Mouse (Mus musculus) neural tube, embryonic 14.5 days (tissue): ENCODE measurements around the gene Ubtd1. TPM values are rescaled to one million over a fixed set of nuclear protein-coding genes. Genes with fewer than 3 reads are reported as not detected.

Experiments
- ATAC-seq: fragments of 200-750 bp; cut with Nextera tagmentation; 2 replicates; pipeline ENCODE4 v1.8.0; 2017; ENCODE audit warnings: low read depth, mild to moderate bottlenecking, moderate TSS enrichment, moderate library complexity
- H3K27ac ChIP-seq: fragments of 300-500 bp; sonication (generic); 2 replicates; pipeline ENCODE4 v1.5.1; 2014; ENCODE audit warnings: low read depth, mild to moderate bottlenecking, control low read depth, low read length, moderate library complexity, mixed read lengths
- H3K27me3 ChIP-seq: fragments of 300-500 bp; sonication (generic); 2 replicates; pipeline ENCODE4 v1.6.1; 2014; ENCODE audit warnings: low read length; ENCODE audit not compliant: control insufficient read depth, insufficient read depth
- H3K36me3 ChIP-seq: fragments of 300-500 bp; sonication (generic); 2 replicates; pipeline ENCODE4 v1.6.1; 2014; ENCODE audit warnings: low read length, mixed read lengths; ENCODE audit not compliant: control insufficient read depth, insufficient read depth
- H3K4me1 ChIP-seq: fragments of 300-500 bp; sonication (generic); 2 replicates; pipeline ENCODE4 v1.6.1; 2014; ENCODE audit warnings: low read length; ENCODE audit not compliant: control insufficient read depth, insufficient read depth
- H3K4me2 ChIP-seq: fragments of 300-500 bp; sonication (generic); 2 replicates; pipeline ENCODE4 v1.6.1; 2014; ENCODE audit warnings: mild to moderate bottlenecking, low read depth, low read length, control low read depth
- H3K4me3 ChIP-seq: fragments of 300-500 bp; sonication (generic); 2 replicates; pipeline ENCODE4 v1.5.1; 2014; ENCODE audit warnings: low read depth, low read length, control low read depth, mixed read lengths
- H3K9ac ChIP-seq: fragments of 300-500 bp; sonication (generic); replicated peaks from 2 replicates; pipeline ENCODE4 v1.6.1; 2014; ENCODE audit warnings: low read depth, mild to moderate bottlenecking, control low read depth, low read length, mixed read lengths
- H3K9me3 ChIP-seq: fragments of 300-500 bp; sonication (generic); 2 replicates; pipeline ENCODE4 v1.6.1; 2016; ENCODE audit warnings: low read length; ENCODE audit not compliant: control insufficient read depth
- WGBS: fragments of 180-500 bp; shearing (Covaris S2); extraction: QIAGEN DNeasy Blood & Tissue Kit; methylation state at CpG from one replicate; pipeline ENCODE4 v1.1.7; 2014; 5-methylcytosine and 5-hydroxymethylcytosine counted together
- polyA plus RNA-seq: library from polyadenylated mRNA; unstranded; fragments of >200 nt; fragmentation: Nextera tagmentation; extraction: Ambion mirVana; gene quantifications from 2 replicates; pipeline ENCODE4 v1.2.1, GENCODE M21; 2014

Gene Ubtd1
- polyA plus RNA-seq, 1 experiment from 2014 or later, result 8.2 TPM

DNA sequence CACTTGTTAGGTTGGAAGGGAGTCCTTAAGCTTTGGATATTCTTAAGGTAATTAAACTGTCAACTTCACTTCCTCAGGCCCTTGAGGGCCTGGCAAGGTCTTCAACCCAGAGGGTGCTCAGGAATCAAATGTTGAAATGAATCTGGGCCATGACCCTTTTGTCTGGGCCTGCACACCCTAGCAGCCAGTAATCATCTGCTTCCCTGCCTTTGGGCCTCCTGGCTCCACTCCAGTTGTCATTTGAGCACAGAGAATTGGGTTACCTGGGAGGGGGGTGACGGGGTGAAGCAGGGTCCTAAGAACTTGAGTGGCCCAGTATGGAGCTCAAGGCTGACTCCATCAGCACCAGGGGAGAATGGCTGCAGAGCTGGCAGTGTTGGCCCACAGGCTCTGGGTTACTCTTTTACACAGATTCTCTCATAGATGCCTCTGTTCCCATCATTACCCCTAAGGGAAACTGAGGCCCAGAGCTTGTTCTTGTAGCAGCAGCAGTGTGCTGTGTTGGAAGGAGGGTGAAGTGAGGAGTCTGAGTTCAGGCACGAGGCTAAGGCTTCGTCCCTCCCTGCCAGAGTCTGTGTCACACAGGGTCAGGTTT lies 32.8 kb downstream of the Ubtd1 start:
- no peak for ATAC-seq

DNA sequence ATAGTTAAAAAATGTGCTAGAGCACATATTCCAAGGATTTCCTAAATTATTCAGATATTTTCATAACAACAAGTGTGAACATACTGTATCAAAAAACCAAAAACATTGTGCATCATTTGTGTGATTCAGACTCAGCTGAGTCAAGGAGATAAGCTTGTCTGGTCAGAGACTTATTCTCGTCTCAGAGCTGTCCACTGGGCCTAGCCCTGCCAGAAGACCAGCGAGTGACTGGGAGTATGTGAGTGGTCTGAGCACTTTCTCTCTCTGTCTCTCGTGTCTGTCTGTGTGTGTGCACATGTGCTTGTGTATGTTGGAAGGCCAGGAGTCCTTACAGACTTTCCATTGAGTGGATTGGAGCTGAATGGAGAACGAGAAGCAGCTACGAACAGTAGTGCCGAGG lies 33.4 kb downstream of the Ubtd1 start:
- no peaks in the 10 kb centered on the region for H3K36me3 ChIP-seq
- H3K9me3 ChIP-seq, result no peaks in the 10 kb centered on the region
- no peak overlapping the region for H3K4me3 ChIP-seq
- no peak overlapping the region for H3K4me2 ChIP-seq
- 0 out of 2 replicates have a peak, but pooled peaks cover 2% of the 10 kb centered on the region for H3K4me1 ChIP-seq
- ATAC-seq, result no peak
- H3K9ac ChIP-seq, result no peak overlapping the region
- H3K27me3 ChIP-seq, result no peaks in the 10 kb centered on the region
- 89% methylated on average over 6 of the region's 6 CpGs for WGBS
- H3K27ac ChIP-seq, result no peak overlapping the region

More for the DNA sequence above, 32.8 kb downstream of the Ubtd1 start:
- Histone ChIP-seq H3K27me3 (no peaks in the 10 kb centered on the region), H3K27ac (no peak overlapping the region), H3K4me2 (no peak overlapping the region), H3K9ac (no peak overlapping the region), H3K4me3 (no peak overlapping the region), H3K4me1 (0 out of 2 replicates have a peak, but pooled peaks cover 2% of the 10 kb centered on the region), H3K9me3 (no peaks in the 10 kb centered on the region), H3K36me3 (no peaks in the 10 kb centered on the region)
- 89% methylated on average over 3 of the region's 3 CpGs for WGBS

DNA sequence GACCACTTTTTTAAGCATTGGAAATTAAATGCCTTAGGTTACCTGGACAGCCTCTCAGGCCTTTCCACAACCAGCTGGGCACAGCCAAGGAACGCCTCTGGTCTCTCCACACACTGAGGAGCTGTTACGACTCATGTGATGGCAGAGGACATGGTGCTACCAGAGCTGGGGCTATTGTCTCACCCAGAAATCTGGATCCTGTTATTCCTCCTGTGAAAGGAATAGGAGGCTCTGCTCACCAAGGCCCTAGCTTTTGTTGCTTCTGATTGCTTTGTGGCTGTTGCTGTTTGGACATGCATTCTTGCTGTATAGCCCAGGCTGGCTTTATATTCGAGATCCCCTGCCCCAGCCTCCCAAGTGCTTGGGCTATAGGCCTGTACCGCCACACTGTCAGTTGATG lies 34.7 kb downstream of the Ubtd1 start:
- ATAC-seq, result no peak
- Histone ChIP-seq H3K27ac (no peak overlapping the region), H3K4me3 (no peak overlapping the region), H3K27me3 (no peaks in the 10 kb centered on the region), H3K36me3 (no peaks in the 10 kb centered on the region), H3K9ac (no peak overlapping the region), H3K4me1 (0 out of 2 replicates have a peak, but pooled peaks cover 2% of the 10 kb centered on the region), H3K4me2 (no peak overlapping the region), H3K9me3 (no peaks in the 10 kb centered on the region)
- WGBS, result 65% methylated on average over 4 of the region's 4 CpGs

DNA sequence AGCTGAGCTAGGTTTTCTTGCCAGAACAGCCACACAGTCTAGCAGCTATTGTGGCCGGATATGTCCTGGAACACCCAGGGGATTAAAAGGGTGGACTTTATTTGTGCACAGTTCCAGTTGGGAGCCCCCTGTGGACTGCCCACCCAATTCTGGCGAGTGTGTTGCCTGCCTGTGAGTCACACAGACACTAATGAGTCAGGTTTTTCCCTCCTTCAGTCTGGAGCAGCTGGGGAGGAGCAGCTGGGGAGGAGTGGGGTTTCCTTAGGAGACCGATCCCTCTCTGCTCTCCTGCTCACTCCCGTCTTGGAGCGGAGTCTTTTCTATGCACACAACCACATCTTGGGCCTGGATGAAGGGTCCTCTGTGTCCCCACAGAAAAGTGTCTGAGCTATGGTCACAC lies 35.3 kb downstream of the Ubtd1 start:
- 65% methylated on average over 5 of the region's 5 CpGs for WGBS

DNA sequence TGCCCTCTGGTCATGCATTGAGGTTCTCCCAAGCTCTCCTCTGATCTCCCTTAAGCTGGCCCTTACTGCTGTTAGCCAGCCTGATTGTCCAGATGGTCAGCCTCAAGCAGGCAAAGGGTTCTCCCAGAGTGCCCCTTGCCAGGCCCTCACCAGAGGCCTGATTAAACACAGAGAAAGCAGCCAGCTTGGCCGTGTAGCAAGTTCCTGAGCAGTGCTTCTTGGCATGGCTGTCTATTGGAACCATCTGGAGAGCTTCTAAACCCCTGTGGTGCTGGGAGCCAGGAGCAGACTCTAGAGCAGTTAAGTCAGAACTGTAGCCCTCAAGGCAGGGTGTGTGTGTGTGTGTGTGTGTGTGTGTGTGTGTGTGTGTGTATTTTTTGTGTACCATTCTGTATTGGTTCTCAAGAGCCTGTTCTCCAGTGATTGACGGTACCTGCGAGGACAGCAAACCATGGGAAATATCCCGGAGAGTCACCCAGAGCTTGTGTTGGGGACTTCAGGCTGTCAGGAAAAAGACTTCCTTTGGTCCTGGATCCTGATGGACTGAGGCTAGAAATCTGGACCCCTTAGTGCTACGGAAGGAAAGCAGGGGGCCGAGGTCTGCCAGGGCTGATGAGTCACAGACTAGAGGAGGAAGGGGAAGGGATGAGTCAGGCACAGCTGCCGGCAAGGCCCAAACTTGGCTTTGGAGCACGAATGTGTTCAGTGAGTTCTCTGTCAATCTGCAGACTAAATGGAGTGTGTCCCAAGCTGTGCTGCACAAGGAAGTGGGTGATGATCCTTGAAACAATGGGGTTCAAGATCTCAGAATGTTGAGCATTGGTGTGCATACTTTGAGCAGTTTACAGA lies 36.1 kb downstream of the Ubtd1 start:
- Histone ChIP-seq H3K4me1 (0 out of 2 replicates have a peak, but pooled peaks cover 2% of the 10 kb centered on the region), H3K27me3 (no peaks in the 10 kb centered on the region), H3K9me3 (no peaks in the 10 kb centered on the region), H3K4me2 (no peak overlapping the region), H3K4me3 (no peak overlapping the region), H3K9ac (no peak overlapping the region), H3K27ac (no peak overlapping the region), H3K36me3 (no peaks in the 10 kb centered on the region)
- 73% methylated on average over 8 of the region's 8 CpGs for WGBS
- ATAC-seq, result no peak

More for the DNA sequence above, 35.3 kb downstream of the Ubtd1 start:
- Histone ChIP-seq H3K4me1 (0 out of 2 replicates have a peak, but pooled peaks cover 2% of the 10 kb centered on the region), H3K27me3 (no peaks in the 10 kb centered on the region), H3K4me2 (no peak overlapping the region), H3K9ac (no peak overlapping the region), H3K4me3 (no peak overlapping the region), H3K36me3 (no peaks in the 10 kb centered on the region), H3K27ac (no peak overlapping the region), H3K9me3 (no peaks in the 10 kb centered on the region)
- no peak for ATAC-seq

DNA sequence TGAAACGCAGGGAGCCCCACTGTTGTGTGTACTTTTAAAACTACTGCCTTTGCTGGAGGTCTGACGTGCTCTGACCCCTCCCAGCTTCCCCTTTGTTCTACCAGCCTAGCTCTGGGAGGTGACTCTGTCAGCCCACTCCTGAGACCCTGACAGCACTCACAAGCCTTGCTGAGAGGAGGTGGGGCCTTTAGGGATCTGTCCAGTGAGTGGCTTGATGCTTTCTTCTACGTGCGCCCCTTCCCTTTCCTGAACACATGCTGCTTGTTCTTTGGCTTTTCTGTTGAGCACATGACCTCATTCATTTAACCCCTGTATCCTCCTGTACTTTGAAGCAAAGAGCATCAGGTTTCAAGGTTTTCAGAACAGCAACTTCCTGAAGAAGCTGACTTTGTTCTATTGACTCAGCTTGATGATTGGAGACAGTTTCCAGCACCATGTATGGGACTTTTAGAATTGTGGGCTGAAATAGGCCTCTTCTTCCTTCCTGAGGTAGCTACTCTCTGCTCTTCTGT lies 37.5 kb downstream of the Ubtd1 start:
- H3K4me1 ChIP-seq, result 0 out of 2 replicates have a peak, but pooled peaks cover 2% of the 10 kb centered on the region
- WGBS, result 62% methylated on average over 4 of the region's 4 CpGs
- H3K4me3 ChIP-seq, result no peak overlapping the region
- H3K9ac ChIP-seq, result no peak overlapping the region
- no peak overlapping the region for H3K4me2 ChIP-seq
- no peaks in the 10 kb centered on the region for H3K9me3 ChIP-seq
- no peak overlapping the region for H3K27ac ChIP-seq
- H3K27me3 ChIP-seq, result no peaks in the 10 kb centered on the region
- H3K36me3 ChIP-seq, result no peaks in the 10 kb centered on the region
- no peak for ATAC-seq

DNA sequence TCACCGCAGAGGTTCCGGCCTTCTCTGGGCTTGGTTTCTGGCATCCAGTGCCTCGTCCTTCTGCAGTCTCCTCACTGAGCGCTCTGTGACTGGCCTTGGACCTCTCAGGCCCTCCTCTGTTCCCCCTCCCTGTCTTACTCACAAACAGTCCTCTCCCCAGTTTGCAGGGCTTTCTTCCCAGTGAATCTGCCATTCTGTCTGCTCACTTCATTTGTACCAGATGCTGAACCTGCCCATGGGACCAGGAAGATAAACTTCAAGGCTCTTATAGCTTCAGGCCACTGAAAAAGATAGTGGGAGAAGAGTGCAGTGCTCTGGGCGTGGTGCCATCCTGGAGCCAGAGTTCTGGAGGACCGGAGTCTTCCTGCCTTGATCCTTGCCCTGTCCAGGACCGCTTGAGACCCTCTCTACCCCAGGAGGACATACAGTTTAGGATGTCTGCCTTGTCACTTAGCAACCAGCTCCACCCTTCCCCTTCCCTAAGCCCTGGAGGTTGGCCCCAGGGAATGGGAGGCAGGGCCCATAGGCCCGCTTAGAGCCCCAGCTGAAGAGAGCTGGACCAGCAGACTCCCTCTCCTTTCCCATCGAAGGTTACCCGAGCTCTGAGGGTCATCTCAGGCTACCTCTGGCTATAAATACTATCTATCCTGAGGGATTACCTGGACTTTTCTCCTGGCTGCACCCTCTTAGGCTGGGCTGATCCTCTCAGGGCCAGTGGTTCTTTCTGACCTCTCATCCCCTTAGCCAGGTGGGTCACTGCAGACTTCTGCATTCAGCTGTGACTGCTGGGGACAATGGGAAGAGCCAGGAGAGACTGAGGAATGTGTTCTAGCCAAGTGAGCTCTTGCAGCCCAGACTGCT lies 40.3 kb downstream of the Ubtd1 start:
- 68% methylated on average over 10 of the region's 10 CpGs for WGBS
- no peaks in the 10 kb centered on the region for H3K36me3 ChIP-seq
- H3K4me3 ChIP-seq, result no peak overlapping the region
- H3K9me3 ChIP-seq, result no peaks in the 10 kb centered on the region
- 0 out of 2 replicates have a peak, but pooled peaks cover 2% of the 10 kb centered on the region for H3K4me1 ChIP-seq
- no peak overlapping the region for H3K27ac ChIP-seq
- no peak for ATAC-seq
- H3K9ac ChIP-seq, result no peak overlapping the region
- no peak overlapping the region for H3K4me2 ChIP-seq
- no peaks in the 10 kb centered on the region for H3K27me3 ChIP-seq

DNA sequence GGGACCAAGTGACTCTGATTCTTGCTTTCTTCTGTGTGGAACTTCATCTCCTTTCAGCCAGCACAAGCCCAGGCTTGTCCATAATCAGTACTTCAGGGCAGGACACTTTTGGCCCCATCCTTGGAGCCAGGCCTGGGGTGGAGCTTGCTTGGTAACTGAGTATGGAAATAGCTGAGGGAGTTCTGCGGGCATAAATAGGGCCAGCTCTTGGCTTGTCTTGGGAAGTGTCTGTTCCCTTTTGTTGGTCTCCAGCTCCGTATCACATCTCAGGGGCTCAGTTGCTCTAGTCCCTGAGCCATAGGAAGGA lies 40.9 kb downstream of the Ubtd1 start:
- Histone ChIP-seq H3K4me3 (no peak overlapping the region), H3K27ac (no peak overlapping the region), H3K36me3 (no peaks in the 10 kb centered on the region), H3K9me3 (no peaks in the 10 kb centered on the region), H3K4me2 (no peak overlapping the region), H3K9ac (no peak overlapping the region), H3K4me1 (no peaks in the 10 kb centered on the region), H3K27me3 (no peaks in the 10 kb centered on the region)
- no peak for ATAC-seq
- WGBS, result 91% methylated on average over 2 of the region's 2 CpGs
